Mouse (Mus musculus) T-cell, adult 2 months (primary cell): Measurements from ENCODE around the gene 4933428G20Rik.

Source experiments
- DNase-seq: peaks from one replicate; pipeline ENCODE4 v3.0.0; 2022; ENCODE audit warnings: low spot score

4933428G20Rik gene

GRCm38 (mm10) chr11:97499865-97500719 is at the start of gene 4933428G20Rik:
Gene 4933428G20Rik (minus strand): TSS chr11:97500340.
- no peak for DNase-seq

- DNase-seq: no peak
Measured at GRCm38 (mm10) chr11:97548757-97549156, 48.6 kb upstream of the 4933428G20Rik start.

- DNase-seq: no peak
Measured at GRCm38 (mm10) chr11:97547957-97548706, 48.0 kb upstream of the 4933428G20Rik start.

GRCm38 (mm10) chr11:97546804-97547411 is 46.8 kb upstream of the 4933428G20Rik start:
- peak; percentile 19 for DNase-seq

- DNase-seq: no peak
Measured at GRCm38 (mm10) chr11:97545808-97546560, 45.8 kb upstream of the 4933428G20Rik start.

- no peak for DNase-seq
Measured at GRCm38 (mm10) chr11:97543883-97544282, 43.7 kb upstream of the 4933428G20Rik start.

GRCm38 (mm10) chr11:97543181-97543733 is 43.1 kb upstream of the 4933428G20Rik start:
- no peak for DNase-seq

GRCm38 (mm10) chr11:97542171-97543150 is 42.3 kb upstream of the 4933428G20Rik start:
- no peak for DNase-seq

GRCm38 (mm10) chr11:97540604-97541003 is 40.5 kb upstream of the 4933428G20Rik start:
- no peak for DNase-seq

GRCm38 (mm10) chr11:97540136-97540535 is 40.0 kb upstream of the 4933428G20Rik start:
- DNase-seq: no peak

GRCm38 (mm10) chr11:97539622-97540021 is 39.5 kb upstream of the 4933428G20Rik start:
- no peak for DNase-seq

- DNase-seq: no peak
Measured at GRCm38 (mm10) chr11:97537580-97538089, 37.5 kb upstream of the 4933428G20Rik start.

GRCm38 (mm10) chr11:97536835-97537579 is 36.9 kb upstream of the 4933428G20Rik start:
- no peak for DNase-seq

- DNase-seq: no peak
Measured at GRCm38 (mm10) chr11:97536083-97536747, 36.1 kb upstream of the 4933428G20Rik start.

- DNase-seq: no peak
Measured at GRCm38 (mm10) chr11:97535660-97536059, 35.5 kb upstream of the 4933428G20Rik start.

GRCm38 (mm10) chr11:97535308-97535630 is 35.1 kb upstream of the 4933428G20Rik start:
- DNase-seq: no peak

- peak; percentile 17 for DNase-seq
Measured at GRCm38 (mm10) chr11:97534442-97535307, 34.5 kb upstream of the 4933428G20Rik start.

- DNase-seq: no peak
Measured at GRCm38 (mm10) chr11:97533653-97534052, 33.5 kb upstream of the 4933428G20Rik start.
